Mouse (Mus musculus) megakaryocyte progenitor cell, adult 5-6 weeks (primary cell): ENCODE results near the gene Ccdc9. TPM values are rescaled to one million over a fixed set of nuclear protein-coding genes. Genes with fewer than 3 reads are reported as not detected.
A peak's percentile ranks its signal among the peaks of the same experiment; 100 is the strongest.
"Not testable (repeated sequence)": the region's sequence is repeated elsewhere in the genome, so short reads cannot be mapped to it uniquely, and the experiment has no call there.

Experiments used
- ATAC-seq: replicated peaks from 2 replicates; pipeline ENCODE4 v1.8.0; 2016; ENCODE audit warnings: mild to moderate bottlenecking, moderate TSS enrichment, inconsistent platforms; ENCODE audit not compliant: poor library complexity
- total RNA-seq, 2 experiments: library from RNA; stranded (forward) in 1 of 2; stranded (reverse) in 1 of 2; fragments of 157-497, 149-512 nt in 1 of 2; fragments of 200-1000 nt in 1 of 2; gene quantifications; 2 replicates each; pipeline versions ENCODE4 v1.2.3 to v1.2.4; 2015 to 2017

The Ccdc9 gene
- total RNA-seq, 2 experiments from 2014 or later, result 17.3 to 87.9 TPM

- ATAC-seq, result peak; percentile 69
These were observed 13.4 kb downstream of the Ccdc9 start, which contains the start of gene Inafm1 for GRCm38 (mm10) chr7:16273081-16273765. Gene Inafm1, minus strand, starts transcription at chr7:16273617.

DNA sequence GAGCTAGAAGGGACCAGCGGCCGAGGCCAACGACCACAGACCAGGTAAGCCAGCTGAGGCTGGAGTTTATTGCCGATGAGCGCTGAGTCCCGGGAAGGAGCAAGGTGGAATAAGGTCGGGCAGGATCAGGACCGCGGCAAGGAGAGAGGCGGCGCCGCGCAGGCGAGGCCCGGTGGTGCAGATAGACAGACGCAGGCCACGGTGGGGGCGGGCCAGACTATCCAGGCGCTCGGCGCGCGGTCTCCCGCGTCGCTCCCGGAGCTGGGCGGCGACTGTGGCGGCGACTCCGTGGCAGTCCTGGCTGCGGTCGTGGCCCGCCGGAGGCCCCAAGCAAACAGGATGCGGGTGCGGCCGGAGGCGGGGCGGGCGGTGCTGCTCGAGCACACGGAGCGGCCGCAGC is 13.9 kb downstream of the Ccdc9 start:
- peak; percentile 38 for ATAC-seq

- no peak for ATAC-seq
These were observed 15.5 kb downstream of the Ccdc9 start for GRCm38 (mm10) chr7:16271139-16271538.

DNA sequence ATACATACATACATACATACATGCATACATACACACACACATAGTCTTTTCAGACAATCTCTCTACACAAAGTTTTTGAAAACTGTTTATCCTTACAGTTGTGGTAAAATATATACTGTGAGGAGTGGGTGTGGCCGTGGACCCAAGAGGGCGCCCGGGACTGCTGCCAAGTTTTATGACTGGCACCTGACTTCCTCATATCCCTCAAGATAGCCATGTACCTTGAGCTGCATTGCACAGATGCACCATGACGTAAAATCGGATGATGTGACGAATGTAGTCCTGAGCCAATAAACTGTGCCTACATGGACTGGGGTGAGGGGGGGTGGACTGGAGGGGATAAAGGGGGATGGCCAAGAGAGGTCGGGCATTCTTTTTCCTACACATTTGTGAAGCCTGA is 20.0 kb downstream of the Ccdc9 start:
- peak; percentile 35 for ATAC-seq

DNA sequence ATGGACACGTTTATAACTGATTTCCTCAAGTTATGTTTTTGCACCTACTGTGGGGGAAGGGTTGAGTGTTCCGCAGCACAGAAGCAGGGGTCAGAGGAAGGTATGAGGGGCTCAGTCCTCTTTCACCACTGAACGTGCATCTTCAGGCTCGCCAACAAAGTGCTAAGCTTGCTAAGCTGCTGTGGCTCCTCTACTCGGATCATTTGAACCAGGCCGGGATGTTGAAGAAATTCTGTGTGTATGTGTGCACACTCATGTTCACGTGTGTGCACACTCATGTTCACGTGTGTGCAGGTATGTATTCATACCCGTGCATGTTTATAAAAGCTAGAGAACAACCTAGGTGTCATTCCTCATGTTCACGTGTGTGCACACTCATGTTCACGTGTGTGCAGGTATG is 20.7 kb downstream of the Ccdc9 start:
- ATAC-seq, result no peak

DNA sequence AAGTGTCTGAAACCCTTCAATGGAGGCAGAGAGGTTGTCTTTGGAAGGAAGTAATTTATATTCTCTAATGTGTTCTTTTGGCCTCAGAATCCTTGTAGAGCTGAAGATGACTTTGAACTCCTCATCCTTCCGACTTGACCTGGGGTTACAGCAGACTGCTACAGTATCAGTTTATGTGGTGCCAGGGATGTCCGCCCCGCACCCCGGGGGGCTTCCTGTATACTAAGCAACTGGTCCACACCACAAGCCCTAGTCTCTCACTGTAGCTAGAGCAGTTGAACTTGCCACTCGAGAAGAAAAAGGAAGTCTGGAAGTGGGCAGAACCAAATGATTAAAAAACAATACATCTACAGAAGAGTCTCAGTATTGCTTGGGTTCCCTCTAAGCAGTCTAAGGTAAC is 22.8 kb downstream of the Ccdc9 start:
- peak; percentile 30; the same call in 1 of the 2 replicates for ATAC-seq

DNA sequence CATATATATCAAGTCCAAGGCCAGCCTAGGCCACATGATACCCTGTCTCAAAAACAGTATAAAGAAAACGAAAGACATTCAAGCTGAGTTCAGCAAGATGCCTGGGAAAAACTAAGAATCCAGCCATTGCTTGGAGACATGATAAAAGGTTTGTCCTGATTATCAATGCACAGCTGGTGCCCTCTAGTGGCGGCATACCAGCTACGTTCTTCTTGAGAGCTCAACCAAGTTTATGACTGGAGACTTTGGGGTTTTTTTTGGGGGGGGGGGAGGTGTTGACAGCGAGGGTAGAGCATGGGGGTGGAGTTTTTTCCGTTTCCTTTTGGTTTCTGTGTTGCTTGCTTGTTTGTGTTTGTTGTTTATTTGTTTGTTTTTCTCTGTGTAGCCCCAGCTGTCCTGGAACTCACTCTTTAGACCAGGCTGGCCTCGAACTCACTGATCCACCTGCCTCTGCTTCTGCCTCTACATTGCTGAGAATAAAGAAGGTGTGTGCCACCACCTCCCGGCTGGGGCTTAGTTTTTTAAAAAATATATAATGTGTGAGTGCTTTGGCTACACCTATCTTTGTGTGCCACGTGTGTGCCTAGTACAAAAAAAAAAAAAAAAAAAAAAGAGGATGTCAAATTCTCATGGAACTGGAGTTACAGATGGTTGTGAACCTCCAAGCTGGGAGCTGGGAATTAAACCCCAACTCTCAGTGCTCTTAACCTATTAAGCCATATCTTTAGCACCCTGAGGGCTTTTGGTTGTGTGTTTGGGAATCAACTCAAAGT is 23.4 kb downstream of the Ccdc9 start:
- ATAC-seq, result peak; percentile 68

GRCm38 (mm10) chr7:16261097-16261496 is 25.5 kb downstream of the Ccdc9 start:
- no peak for ATAC-seq

DNA sequence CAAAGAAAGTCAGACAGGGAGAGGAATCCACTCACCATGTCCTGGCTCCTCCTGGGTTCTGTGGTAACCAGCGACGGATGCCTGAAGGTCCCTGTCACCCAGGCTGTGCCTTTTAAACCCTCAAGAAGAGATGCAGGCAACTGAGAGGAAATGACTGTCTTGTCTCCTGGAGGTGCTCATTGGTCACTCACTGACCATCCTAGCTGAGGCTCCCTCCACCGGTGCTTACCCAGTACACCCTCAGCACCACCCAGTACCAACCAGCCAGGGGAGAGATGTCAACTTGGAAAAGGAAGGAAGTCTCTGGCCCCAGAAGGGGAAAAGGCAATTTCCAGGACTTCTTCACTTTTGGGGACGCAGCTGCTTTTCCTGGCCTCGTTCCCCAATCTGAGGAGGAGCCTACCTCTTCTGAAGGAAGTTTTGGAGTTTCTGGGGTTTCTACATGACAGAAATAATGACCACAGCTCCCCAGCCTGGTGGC is 27.4 kb downstream of the Ccdc9 start, which contains the start of gene C5ar1:
C5ar1 (minus strand) TSS at position 431 of the 481 bp plus-strand sequence.
- no peak for ATAC-seq

DNA sequence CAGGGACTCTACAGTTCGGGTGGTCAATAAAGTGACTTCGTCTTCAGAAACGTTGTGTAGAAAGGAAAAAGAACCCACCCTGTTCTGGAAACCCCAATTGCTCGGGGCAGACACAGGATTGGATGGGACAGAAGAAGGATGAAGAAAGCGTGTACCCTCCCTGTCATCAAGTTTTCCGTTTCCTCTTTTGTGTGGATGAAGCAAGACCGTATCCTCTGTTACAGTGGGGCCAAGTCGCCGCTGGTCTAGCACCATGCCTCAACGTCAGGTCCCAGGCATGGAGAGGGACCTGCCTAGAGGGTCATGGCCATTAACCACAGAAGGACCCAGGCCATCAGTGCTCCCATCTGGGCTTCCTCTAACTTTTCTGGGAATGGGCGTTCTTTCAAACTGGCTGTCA is 28.8 kb downstream of the Ccdc9 start:
- peak; percentile 91 for ATAC-seq

GRCm38 (mm10) chr7:16255963-16256362 is 30.6 kb downstream of the Ccdc9 start:
- ATAC-seq, result not testable (repeated sequence)

- ATAC-seq, result peak; percentile 18
These were observed 32.4 kb downstream of the Ccdc9 start for GRCm38 (mm10) chr7:16254195-16254594.

GRCm38 (mm10) chr7:16250687-16251086 is 35.9 kb downstream of the Ccdc9 start:
- peak; percentile 91 for ATAC-seq

GRCm38 (mm10) chr7:16245958-16246357 is 40.6 kb downstream of the Ccdc9 start:
- ATAC-seq, result 0 out of 2 replicates have a peak, but pooled peaks have one; percentile 11

DNA sequence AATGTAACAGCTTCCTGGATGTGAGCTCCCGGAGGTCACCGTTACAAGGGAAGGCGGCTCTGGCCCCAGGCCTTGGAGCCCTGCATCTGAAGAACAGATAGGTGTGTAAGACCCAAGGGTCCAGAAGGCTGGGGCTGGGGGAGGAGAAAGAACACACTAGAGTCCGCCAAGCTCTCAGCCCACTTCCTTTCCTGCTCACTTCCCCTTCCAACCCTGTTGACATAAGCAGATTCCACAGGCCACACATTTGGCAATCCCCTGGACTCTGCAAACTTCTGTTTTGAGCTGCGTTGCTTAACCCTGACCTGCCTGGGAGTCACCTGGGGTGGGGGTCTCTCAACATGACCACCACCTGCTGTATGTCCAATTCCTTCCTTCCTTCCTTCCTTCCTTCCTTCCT is 42.5 kb downstream of the Ccdc9 start, which contains the start of gene C5ar2:
C5ar2 (minus strand) TSS at position 88 of the 400 bp plus-strand sequence.
- ATAC-seq, result peak; percentile 56

DNA sequence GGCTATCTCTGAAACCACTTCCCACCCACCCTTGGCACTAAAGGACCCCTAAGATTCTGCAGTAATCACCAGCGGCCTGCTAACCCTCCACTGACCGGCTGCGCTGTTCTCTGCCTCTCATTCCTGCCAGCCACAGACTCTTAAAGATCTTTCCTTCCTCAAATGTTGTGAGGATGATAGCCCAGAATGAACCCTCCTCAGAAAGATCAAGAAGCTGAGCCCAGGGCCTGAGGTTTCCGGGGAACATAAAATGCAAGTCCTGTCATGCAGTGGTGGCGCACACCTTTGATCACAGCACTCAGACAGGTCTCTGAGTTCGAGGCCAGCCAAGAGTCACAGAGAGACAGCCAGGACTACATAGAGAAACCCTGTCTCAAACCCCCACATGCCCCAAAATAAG is 44.4 kb downstream of the Ccdc9 start:
- ATAC-seq, result no peak

DNA sequence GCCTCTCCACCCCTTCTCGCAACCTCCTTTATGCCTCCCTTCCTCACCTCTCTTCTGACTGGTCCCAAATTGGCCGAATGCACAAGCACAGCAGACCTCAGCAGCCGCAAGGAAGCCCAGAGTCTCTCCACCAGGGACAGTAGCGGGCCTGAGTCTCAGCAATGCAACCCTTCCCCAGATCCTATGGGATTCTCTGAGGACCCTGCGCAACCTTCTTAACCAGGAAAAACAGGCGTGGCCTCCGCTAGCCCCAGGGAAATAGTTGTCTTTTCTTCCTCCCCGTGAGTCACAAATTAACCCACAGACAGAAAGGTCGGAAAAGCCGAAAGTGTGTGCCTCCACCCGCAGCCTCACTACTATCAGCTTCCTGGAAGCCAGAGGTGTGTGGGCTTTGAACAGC is 44.8 kb downstream of the Ccdc9 start:
- ATAC-seq, result no peak

DNA sequence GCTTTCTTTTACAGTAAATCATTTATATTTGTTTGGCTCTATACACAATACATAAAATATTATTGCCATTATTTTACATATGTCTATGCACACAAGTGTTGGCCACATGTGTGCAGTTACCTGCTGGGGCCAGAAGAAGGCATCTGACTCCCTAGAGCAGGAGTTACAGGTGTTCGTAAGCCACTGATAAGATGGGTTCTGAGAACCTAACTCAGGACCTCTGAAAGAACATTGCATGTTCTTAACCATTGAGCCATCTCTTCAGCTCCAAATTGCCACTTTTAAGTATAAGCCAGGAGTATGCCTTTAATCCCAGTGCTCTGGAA is 45.7 kb downstream of the Ccdc9 start:
- ATAC-seq, result no peak

DNA sequence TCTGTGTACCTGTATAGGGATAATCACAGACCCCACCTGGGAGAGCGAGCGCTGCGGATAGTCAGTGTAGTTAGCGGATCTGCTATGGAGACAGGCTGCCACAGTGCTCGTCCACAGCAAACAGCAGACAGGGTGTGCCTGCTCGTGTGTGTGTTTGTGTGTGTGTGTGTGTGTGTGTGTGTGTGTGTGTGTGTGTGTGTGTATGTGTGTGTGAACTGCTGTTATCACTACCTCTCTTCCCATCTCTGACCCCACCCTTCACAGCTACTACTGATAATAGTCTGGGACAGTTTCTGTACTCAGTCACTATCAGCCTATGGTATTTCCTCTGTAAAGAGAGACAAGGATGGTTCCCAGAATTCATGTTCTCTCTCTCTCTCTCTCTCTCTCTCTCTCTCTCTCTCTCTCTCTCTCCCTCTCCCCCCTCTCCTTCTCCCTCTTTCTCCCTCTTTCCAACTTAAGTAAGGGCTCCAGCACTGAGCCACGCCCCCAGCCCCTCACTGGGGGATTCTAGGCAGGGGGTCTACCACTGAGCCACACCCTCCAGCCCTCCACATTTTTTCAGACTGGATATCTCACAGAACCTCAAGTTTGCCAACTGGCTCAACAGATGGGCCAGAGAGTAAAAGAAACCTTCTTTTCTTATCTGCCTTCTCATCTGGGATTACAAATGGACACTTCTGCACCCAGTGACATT is 46.2 kb downstream of the Ccdc9 start:
- peak; percentile 62 for ATAC-seq

- peak; percentile 50 for ATAC-seq
These were observed 47.0 kb downstream of the Ccdc9 start for GRCm38 (mm10) chr7:16239554-16239997.

GRCm38 (mm10) chr7:16229869-16230268 is 56.7 kb downstream of the Ccdc9 start:
- ATAC-seq, result no peak
